Mouse (Mus musculus) liver, embryonic 14.5 days (tissue): ENCODE measurements around the gene Scamp4. TPM values are rescaled to one million over a fixed set of nuclear protein-coding genes. Genes with fewer than 3 reads are reported as not detected.
A peak's percentile ranks its signal among the peaks of the same experiment; 100 is the strongest.

ENCODE experiments used
- ATAC-seq: fragments of 200-750 bp; cut with Nextera tagmentation; 2 replicates; pipeline ENCODE4 v1.8.0; 2017; ENCODE audit warnings: moderate number of reproducible peaks, mild to moderate bottlenecking, moderate library complexity; ENCODE audit not compliant: insufficient read depth
- DNase-seq, 3 experiments: peaks; one replicate each; pipeline ENCODE4 v3.0.0-alpha.2; 2012 to 2013; ENCODE audit warnings: low read depth in 3 of 3, low spot score in 3 of 3
- H3K27ac ChIP-seq: fragments of 300-500 bp; sonication (generic); 2 replicates; pipeline ENCODE4 v1.5.1; 2014; ENCODE audit warnings: moderate library complexity, mild to moderate bottlenecking, control low read depth, inconsistent platforms
- H3K27me3 ChIP-seq: fragments of 300-500 bp; sonication (generic); 2 replicates; pipeline ENCODE4 v1.6.1; 2014; ENCODE audit warnings: mild to moderate bottlenecking, low read length, moderate library complexity; ENCODE audit not compliant: control insufficient read depth, insufficient read depth
- H3K36me3 ChIP-seq: fragments of 300-500 bp; sonication (generic); replicated peaks from 2 replicates; pipeline ENCODE4 v1.6.1; 2014; ENCODE audit warnings: low read depth; ENCODE audit not compliant: control insufficient read depth, insufficient read depth
- H3K4me1 ChIP-seq, 2 experiments: fragments of 200-500 bp in 1 of 2; fragments of 300-500 bp in 1 of 2; sonication (generic) in 1 of 2; replicated peaks; 2 replicates each; pipeline ENCODE4 v1.6.1; 2012 to 2014; ENCODE audit warnings: antibody characterized with exemption in 1 of 2, inconsistent platforms in 1 of 2, low read length in 1 of 2; ENCODE audit not compliant: control insufficient read depth in 2 of 2, insufficient read depth in 2 of 2
- H3K4me2 ChIP-seq: fragments of 300-500 bp; sonication (generic); 2 replicates; pipeline ENCODE4 v1.6.1; 2014; ENCODE audit warnings: low read depth, mild to moderate bottlenecking, control low read depth, moderate library complexity
- H3K4me3 ChIP-seq, 2 experiments: fragments of 200-500 bp in 1 of 2; fragments of 300-500 bp in 1 of 2; sonication (generic) in 1 of 2; 2 replicates each; pipeline ENCODE4 v1.5.1; 2012 to 2014; ENCODE audit warnings: low read depth in 2 of 2, low read length in 2 of 2, mild to moderate bottlenecking in 2 of 2, control low read depth in 1 of 2, inconsistent platforms in 1 of 2, moderate library complexity in 1 of 2; ENCODE audit not compliant: insufficient read depth in 1 of 2
- H3K9ac ChIP-seq: fragments of 300-500 bp; sonication (generic); replicated peaks from 2 replicates; pipeline ENCODE4 v1.6.1; 2014; ENCODE audit warnings: mild to moderate bottlenecking, control low read depth, moderate library complexity
- H3K9me3 ChIP-seq: fragments of 300-500 bp; sonication (generic); 2 replicates; pipeline ENCODE4 v1.6.1; 2016; ENCODE audit warnings: low read length, mixed read lengths; ENCODE audit not compliant: control insufficient read depth
- CTCF ChIP-seq: IDR thresholded peaks from 2 replicates; pipeline ENCODE4 v1.5.1; 2016; ENCODE audit warnings: antibody characterized with exemption, low read depth, control low read depth
- EP300 ChIP-seq: IDR thresholded peaks from 2 replicates; pipeline ENCODE4 v1.6.1; 2016; ENCODE audit warnings: antibody characterized with exemption, low read depth
- WGBS: fragments of 180-500 bp; shearing (Covaris S2); extraction: QIAGEN DNeasy Blood & Tissue Kit; methylation state at CpG from one replicate; pipeline ENCODE4 v1.1.7; 2014; ENCODE audit not compliant: insufficient replicate concordance; 5-methylcytosine and 5-hydroxymethylcytosine counted together
- polyA plus RNA-seq, 2 experiments: library from polyadenylated mRNA; depleted of rRNA in 1 of 2; stranded (reverse) in 1 of 2; unstranded in 1 of 2; fragments of >200 nt; fragmentation: Nextera tagmentation in 1 of 2; extraction: Ambion mirVana in 1 of 2; gene quantifications; 2 replicates each; pipeline versions ENCODE4 v1.2.1 to v1.2.3; 2012 to 2014

The Scamp4 gene
- polyA plus RNA-seq, 2 experiments, result 22.0 to 34.6 TPM

DNA sequence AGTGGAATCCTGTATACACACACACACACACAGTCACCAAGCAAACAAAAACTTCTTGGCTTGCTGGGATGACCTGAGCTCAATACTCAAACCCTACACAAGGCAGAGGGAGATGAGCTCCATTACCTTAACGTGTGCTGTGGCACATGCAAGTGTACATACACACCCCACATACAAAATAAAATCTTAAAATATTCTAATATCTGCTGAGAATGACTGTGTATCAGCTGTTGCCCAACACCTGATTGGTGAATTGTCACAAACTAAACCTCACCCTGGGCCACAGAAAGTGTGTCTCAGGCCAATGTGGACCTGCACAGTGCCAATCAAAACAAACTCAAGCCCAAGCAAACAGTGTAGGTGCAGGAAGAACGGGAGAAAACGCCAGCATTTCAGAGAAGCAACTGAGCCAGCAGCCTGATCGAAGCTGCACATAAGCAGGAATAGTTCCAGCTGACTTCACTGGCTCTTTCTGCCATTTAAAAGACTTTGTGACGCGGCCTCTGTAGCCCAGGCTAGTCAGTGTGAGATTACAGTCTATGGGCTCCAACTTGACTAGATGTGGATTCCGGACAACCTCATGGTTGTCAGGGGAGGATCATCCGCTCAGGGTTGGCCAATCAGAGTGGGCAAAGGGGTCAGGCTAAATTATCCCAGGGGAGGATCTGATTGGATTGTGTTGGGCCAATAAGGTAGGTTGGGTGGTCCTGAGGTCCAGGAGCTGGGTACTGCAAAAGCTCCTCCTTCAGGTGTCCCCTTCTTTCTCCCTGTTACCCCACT is 17.0 kb downstream of the Scamp4 start:
- peaks cover 3 to 20% of the 10 kb centered on the region in 2 experiments; a peak in 3 of 4 replicates for H3K4me1 ChIP-seq
- H3K36me3 ChIP-seq, result peaks cover 2% of the 10 kb centered on the region; the same call in 1 of the 2 replicates
- no peak for ATAC-seq
- WGBS, result 53% methylated on average over 8 of the region's 8 CpGs
- H3K27me3 ChIP-seq, result no peaks in the 10 kb centered on the region
- no peak overlapping the region for H3K9ac ChIP-seq
- H3K4me2 ChIP-seq, result peak overlapping the region; percentile 11; the same call in 1 of the 2 replicates
- DNase-seq, result no peak
- no peak overlapping the region for H3K4me3 ChIP-seq
- TF ChIP-seq CTCF (no peak), EP300 (no peak)
- no peak overlapping the region for H3K27ac ChIP-seq
- H3K9me3 ChIP-seq, result no peaks in the 10 kb centered on the region

DNA sequence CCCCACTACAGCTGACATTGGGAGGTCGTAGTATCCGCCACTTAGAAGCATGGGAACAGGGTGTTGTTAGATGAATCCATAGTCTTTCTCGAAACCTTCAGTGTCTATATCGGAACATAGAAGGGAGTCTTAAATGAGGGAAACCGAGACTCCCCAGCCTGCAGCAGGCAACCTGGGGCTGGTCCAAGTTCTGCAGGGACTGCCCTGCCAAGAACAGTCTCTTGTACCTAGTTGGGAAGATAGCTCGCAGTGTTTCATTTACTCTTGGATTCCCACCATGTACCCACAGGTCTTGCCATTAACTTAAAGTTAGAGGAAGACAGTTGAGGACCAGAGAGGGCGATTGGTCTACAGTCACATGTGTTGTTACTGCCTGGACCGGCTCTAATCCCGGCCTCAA is 17.7 kb downstream of the Scamp4 start:
- no peak overlapping the region for H3K4me3 ChIP-seq
- 80% methylated on average over 9 of the region's 9 CpGs for WGBS
- no peak overlapping the region for H3K4me2 ChIP-seq
- TF ChIP-seq EP300 (no peak), CTCF (no peak)
- no peaks in the 10 kb centered on the region for H3K27me3 ChIP-seq
- peaks cover 3 to 20% of the 10 kb centered on the region in 2 experiments; a peak in 3 of 4 replicates for H3K4me1 ChIP-seq
- H3K9ac ChIP-seq, result no peak overlapping the region
- H3K36me3 ChIP-seq, result no peaks in the 10 kb centered on the region
- H3K27ac ChIP-seq, result no peak overlapping the region
- ATAC-seq (no peak), DNase-seq (no peak)
- no peaks in the 10 kb centered on the region for H3K9me3 ChIP-seq

DNA sequence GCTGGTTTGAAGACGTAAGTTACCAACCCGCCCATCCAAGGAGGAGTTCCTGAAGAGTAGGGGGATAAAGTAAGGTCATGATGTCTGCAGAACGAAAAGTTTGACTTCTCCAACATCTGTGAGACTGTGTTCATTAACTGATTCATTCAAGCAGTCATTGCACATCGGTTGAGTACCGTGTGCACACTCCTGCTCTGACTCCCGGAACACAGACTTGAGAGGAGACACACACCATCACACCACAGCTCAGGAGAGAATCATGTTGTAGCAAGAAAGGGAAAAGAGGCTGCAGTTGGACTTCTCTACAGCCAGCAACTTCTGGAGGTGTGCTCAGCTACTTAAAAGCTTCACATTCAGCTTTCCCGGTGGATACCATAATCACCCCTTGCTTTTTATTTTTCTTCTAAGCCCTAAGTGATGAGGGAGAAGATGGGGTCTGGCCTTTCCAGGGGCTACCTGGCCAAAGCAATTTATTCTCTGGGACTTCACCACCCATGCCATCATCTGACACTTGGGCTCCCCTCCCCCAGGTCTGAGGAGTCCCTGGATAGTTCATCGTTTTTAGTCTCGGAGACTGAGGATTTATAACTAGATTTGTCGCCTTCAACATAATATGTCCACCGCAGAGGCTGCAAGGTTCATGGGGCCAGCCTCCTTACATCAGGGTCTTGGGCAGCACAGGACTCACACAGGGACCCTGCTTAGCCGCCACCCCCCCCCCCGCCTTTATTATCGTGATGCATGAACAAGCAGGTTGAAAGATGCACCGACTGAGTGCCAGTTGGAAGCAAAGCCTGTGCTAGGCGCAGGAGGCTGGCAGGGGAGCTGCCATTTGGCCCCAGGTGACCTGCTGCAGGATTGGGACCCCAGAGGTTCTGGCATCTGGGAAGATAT is 18.4 kb downstream of the Scamp4 start:
- Histone ChIP-seq H3K4me3 (peak overlapping the region; percentile 71 to 87), H3K9me3 (no peaks in the 10 kb centered on the region), H3K27ac (peak overlapping the region; percentile 91), H3K36me3 (no peaks in the 10 kb centered on the region), H3K27me3 (no peaks in the 10 kb centered on the region), H3K4me2 (peak overlapping the region; percentile 83), H3K4me1 (peaks cover 3 to 24% of the 10 kb centered on the region in 2 experiments; a peak in 3 of 4 replicates), H3K9ac (peak overlapping the region; percentile 59)
- no peak for DNase-seq
- ATAC-seq, result no peak
- 55% methylated on average over 16 of the region's 16 CpGs for WGBS
- TF ChIP-seq EP300, result no peak
- no peak for TF ChIP-seq CTCF

DNA sequence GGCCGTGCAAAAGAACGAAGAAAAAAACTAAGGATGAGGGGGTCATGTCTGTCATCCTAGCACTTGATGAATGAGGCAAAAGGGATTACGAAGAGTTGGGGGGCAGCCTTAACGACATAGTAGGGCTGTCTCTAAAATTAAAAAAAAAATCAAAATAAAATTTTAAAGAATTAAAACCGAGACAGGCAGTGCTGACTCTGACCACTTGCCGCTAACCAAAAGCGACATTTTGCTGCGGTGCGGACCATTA is 18.9 kb downstream of the Scamp4 start:
- Histone ChIP-seq H3K27ac (peak overlapping the region; percentile 91), H3K36me3 (no peaks in the 10 kb centered on the region), H3K4me1 (peaks cover 3 to 24% of the 10 kb centered on the region in 2 experiments; a peak in 3 of 4 replicates), H3K9me3 (no peaks in the 10 kb centered on the region), H3K27me3 (no peaks in the 10 kb centered on the region), H3K4me2 (peak overlapping the region; percentile 83), H3K4me3 (peak overlapping the region; percentile 71 to 87), H3K9ac (peak overlapping the region; percentile 59)
- DNase-seq, result no peak
- no peak for TF ChIP-seq EP300
- ATAC-seq, result no peak
- WGBS, result 4% methylated on average over 9 of the region's 9 CpGs
